Mouse (Mus musculus) ES-Bruce4 (cell line): ENCODE results near the gene Plekhg6.

Experiments
- CTCF ChIP-seq: IDR thresholded peaks from one replicate; pipeline ENCODE4 v1.8.1; 2011; ENCODE audit warnings: low read depth, low read length
- EP300 ChIP-seq: IDR thresholded peaks from 2 replicates; pipeline ENCODE4 v1.6.1; 2011; ENCODE audit warnings: low read depth, low read length; ENCODE audit not compliant: insufficient read depth
- POLR2A ChIP-seq: IDR thresholded peaks from one replicate; pipeline ENCODE4 v1.8.1; 2011; ENCODE audit warnings: low read length; ENCODE audit not compliant: insufficient read depth

- TF ChIP-seq CTCF (no peak), POLR2A (no peak), EP300 (no peak)
Measured at GRCm38 (mm10) chr6:125350995-125351324, 29.6 kb downstream of the Plekhg6 start.
